Mouse (Mus musculus) thymus, adult 2 months (tissue): ENCODE data around the gene Ccdc181.

Experiments used
- CTCF ChIP-seq: fragments of 200-500 bp; IDR thresholded peaks from 2 replicates; pipeline ENCODE4 v1.5.1; 2012; ENCODE audit warnings: mild to moderate bottlenecking, control low read depth, low read length, moderate library complexity, borderline replicate concordance; ENCODE audit not compliant: control insufficient read depth, poor library complexity, insufficient read depth; ENCODE audit errors: extremely low read depth
- POLR2A ChIP-seq: fragments of 200-500 bp; IDR thresholded peaks from 2 replicates; pipeline ENCODE4 v1.6.1; 2012; ENCODE audit warnings: mild to moderate bottlenecking, low read length, control low read depth, moderate library complexity; ENCODE audit not compliant: control insufficient read depth, poor library complexity, insufficient read depth; ENCODE audit errors: extremely low read depth

- TF ChIP-seq CTCF (no peak), POLR2A (no peak)
These were observed 26.6 kb downstream of the Ccdc181 start for GRCm38 (mm10) chr1:164301949-164302348.
